Mouse (Mus musculus) heart, adult 10 weeks (tissue): ENCODE data around the gene Rpl7a. TPM values are rescaled to one million over a fixed set of nuclear protein-coding genes. Genes with fewer than 3 reads are reported as not detected.

Experiments used
- polyA plus RNA-seq: library from polyadenylated mRNA; stranded (reverse); fragments of 350-450 nt; fragmentation: Illumina TruSeq; extraction: RNeasy Lipid Tissue Mini Kit (QIAGEN cat#74804); gene quantifications from one replicate; pipeline ENCODE4 v1.2.3, GENCODE M21; 2014; ENCODE audit warnings: low read depth, low replicate concordance

Rpl7a gene
- 813 TPM for polyA plus RNA-seq

DNA sequence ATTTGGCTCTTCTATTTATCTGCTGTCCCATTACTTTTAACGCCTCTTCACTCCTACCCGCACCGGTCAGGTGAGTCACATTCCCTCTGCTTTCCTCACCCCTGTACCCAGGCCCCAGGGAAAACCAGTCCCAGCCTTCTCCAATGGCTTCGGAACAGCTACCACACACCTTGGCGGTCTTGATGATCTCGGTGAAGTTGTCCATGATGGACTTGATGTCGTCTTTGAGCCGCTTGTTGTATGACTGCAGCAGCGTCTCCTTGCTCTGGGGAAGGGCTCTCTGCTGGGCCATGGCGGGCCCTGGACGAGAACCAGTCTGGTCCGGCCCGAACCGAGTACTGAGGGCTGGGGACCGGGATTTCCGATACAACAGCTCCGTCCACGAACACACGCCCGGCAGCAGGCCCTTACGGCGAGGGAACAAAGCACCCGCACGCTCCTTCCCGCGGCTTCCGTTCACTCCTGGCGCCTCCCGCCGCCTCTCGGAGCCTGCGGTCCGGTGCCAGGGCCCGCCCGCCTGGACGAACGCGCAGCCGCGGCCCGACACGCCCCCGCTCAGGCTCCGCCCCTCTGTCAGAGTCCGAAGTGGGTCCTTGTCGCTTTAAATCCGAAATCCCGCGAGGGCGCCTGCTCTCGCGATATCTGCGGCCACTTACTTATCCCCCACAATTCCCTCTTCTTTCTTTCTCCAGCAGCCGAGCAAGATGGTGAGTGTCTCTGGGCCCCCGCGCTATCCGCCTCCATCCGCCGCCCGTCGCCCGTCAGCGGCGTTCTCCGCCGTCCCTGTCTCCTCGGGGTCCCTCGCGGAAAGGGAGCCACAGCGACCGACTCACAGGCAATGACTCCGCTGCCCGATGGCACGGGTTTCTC, at the start of gene Rpl7a, which contains the start of gene Med22:
Gene Rpl7a (plus strand): TSS at position 641 of the 870 bp plus-strand sequence.
Gene Med22 (minus strand): TSS at position 554 of the 870 bp plus-strand sequence.

DNA sequence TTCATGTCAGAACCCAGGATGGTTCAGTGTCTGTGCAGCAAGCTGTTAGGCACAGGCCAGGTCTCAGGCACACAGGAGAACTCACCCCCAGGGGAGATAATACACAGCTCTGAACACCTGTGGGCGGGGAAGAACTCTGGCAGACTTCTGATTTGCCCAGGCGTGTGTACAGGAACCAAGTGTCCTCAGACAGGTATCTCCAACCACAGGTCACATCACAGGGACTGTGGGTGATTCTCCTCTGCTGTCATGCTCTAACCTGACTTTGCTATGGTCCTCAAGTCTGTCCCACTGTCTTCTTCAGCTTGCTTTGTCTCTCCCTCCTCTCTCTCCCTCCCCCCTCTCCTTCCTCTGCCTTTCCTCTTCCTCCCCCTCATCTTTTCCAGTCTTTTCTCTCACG, 45.7 kb upstream of the Rpl7a start, which contains the start of gene Abo:
Gene Abo (minus strand): TSS at position 101 of the 400 bp plus-strand sequence.

DNA sequence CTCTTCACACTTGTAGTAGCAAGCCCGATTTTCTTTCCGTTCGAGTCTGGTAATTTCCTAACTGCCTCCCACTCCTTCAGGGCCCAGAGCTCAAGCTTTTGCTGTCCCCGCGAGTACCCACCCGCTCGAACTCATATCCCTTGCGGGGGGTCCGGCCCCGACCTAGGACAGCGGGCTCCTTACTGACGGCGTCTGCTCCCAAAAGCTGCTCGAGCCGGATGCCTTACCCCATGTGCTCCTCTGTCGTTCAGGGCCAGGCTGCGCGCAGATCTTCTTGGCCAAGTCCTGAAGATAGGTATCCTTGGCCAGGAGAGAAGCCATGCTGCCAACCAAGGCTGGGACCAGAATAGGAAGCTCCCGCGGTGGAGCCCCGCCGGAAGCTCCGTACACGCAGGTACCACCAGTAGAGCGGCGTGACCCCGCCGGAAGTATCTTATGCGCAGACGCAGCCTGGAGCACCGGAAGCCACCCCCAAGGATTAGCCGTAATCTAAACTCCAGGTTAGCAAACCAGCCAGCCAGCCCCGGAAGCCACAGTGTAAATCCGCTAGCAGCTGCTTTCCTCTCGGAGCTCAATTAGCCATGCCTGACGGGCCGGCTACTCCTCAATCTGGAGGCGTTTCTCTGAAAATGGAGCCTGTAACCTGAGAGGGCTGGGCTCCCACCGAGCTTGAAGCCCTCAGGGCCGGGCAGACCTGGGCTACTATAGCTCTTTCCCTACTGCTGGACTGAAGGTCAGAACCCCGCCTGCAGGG, 7.9 kb upstream of the Rpl7a start, which contains the start of gene Surf6:
Gene Surf6 (minus strand): TSS at position 413 of the 754 bp plus-strand sequence.

DNA sequence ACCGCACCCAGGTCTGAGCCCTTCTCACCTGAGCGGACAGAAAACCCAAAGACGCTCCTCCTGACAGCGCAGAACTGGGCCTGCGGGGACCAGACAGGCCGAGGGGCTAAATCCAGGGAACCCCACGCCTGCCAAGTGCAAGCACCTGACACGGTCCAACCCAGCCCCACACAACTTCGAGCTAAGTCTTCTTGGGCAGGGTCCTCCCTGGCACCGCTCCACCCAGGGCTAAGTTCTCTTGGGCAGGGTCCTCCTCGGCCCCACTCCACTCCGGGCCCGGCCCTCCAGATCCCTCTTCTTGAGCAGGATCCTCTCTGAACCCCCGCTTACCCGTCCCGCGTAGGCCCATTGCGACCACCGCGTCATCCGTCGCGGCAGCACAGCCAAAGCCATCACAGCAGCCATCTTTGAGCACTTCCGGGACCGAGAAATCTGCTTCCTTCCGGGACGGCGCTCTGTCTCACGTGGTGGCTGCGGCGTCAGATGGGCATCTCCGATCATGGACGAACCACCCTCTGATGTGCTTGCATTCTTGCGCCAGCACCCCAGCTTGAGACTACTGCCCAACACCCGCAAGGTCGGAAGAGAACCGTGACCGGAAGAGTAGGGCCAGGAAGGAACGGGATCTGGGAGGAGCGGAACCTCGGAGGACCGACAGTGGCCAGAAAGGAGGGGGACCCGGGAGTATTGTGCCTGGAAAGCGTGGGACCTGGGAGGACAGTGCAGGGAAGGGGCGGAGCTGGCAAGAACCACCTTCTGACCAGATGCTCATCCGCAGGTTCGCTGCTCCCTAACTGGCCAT, 5.6 kb downstream of the Rpl7a start, which contains the start of the genes Surf2 and Surf1:
Gene Surf2 (plus strand): TSS at position 441 of the 802 bp plus-strand sequence.
Gene Surf1 (minus strand): TSS at position 604 of the 802 bp plus-strand sequence.

DNA sequence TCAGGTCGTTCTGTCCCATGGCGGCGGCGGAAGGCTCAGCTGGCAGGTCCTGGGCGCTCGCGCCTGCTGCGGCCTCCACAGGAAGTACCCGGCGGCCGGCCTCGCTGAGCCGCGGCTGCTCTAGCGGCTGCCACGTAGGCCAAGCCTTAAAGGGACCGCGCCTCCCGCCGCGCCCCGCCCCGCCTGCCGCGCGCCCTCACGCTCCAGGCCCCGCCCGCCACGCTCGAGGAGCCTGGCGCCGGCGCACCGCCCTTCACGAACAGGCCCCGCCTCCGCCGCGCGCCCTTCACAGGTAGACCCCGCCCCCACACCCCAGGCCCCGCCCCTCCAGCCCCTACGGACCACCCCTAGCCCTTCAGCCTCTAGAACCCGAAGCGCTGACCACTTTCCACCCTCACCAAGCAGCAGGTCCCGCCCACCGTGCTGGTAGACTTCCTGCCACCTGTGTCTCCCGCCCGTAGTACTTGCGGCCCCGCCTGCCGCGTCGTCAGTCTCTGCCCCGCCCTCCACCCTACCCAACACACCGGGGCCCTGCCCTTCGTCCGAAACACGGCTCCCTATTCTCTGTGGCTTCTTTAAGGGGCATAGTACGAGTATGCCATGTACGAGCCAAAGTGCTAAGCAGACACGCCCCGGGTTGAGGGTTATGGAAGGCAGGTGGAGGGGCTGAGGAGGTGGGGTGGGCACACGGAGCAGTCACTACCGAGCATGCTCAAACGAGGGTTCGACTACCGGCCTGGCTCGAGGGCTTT, 22.9 kb downstream of the Rpl7a start, which contains the start of the genes Surf4 and Stkld1:
Gene Surf4 (minus strand): TSS at position 625 of the 752 bp plus-strand sequence.
Gene Stkld1 (plus strand): TSS at position 744 of the 752 bp plus-strand sequence.

Other genes starting within 250 kb of the Rpl7a start
- not detected for gene Lcn4, start 239.5 kb upstream of the Rpl7a start, polyA plus RNA-seq
- not detected for gene Abo, start 45.8 kb upstream of the Rpl7a start, polyA plus RNA-seq
- 11.8 TPM for gene Surf6, start 7.9 kb upstream of the Rpl7a start, polyA plus RNA-seq
- gene Med22, start 87 bp upstream of the Rpl7a start, polyA plus RNA-seq, result 28.6 TPM
- 33.6 TPM for gene Surf2, start 5.6 kb downstream of the Rpl7a start, polyA plus RNA-seq
- gene Surf1, start 5.8 kb downstream of the Rpl7a start, polyA plus RNA-seq, result 65.6 TPM
- gene Surf4, start 23.2 kb downstream of the Rpl7a start, polyA plus RNA-seq, result 89.7 TPM
- not detected for gene Stkld1, start 23.3 kb downstream of the Rpl7a start, polyA plus RNA-seq
- gene Rexo4, start 53.6 kb downstream of the Rpl7a start, polyA plus RNA-seq, result 19.7 TPM
- gene Adamts13, start 62.7 kb downstream of the Rpl7a start, polyA plus RNA-seq, result 0.13 TPM
- gene Cacfd1, start 99.2 kb downstream of the Rpl7a start, polyA plus RNA-seq, result 43.6 TPM
- gene Slc2a6, start 117.2 kb downstream of the Rpl7a start, polyA plus RNA-seq, result 0.34 TPM
- gene Mymk, start 161.4 kb downstream of the Rpl7a start, polyA plus RNA-seq, result not detected
- 19.6 TPM for gene Adamtsl2, start 168.6 kb downstream of the Rpl7a start, polyA plus RNA-seq
- 0.47 TPM for gene Fam163b, start 231.7 kb downstream of the Rpl7a start, polyA plus RNA-seq